Mouse (Mus musculus): ENCODE data around the gene Bmper. TPM values are rescaled to one million over a fixed set of nuclear protein-coding genes. Genes with fewer than 3 reads are reported as not detected.

The Bmper gene
- total and polyA plus RNA-seq, 3 experiments, result 1.3 to 1.9 (median 1.4) TPM

DNA sequence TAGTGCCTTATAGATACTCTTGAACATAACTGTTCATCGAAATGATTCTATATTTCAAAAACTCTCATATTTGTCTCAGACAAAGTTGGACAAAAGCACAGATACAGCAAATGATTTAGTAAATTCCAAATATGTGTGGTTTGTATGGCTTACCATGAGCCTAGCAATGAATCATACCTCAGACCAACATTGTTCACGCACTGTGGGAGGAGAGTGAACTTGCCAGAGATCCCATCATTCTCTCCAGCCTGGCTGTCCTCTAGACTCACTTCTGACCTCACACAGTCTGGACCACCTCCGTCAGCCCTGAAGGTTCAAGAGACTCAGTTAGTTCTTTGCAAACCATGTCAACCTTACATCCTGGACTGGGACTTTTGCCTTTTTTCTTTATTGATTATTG is 175.0 kb downstream of the Bmper start:
- dilution Hi-C loops (cut with MboI; ENCODE audit: extremely low pct_ligation_motif_present, extremely low pct_unique_long_range_greater_than_20kb, low sequenced_read_pairs) (no loop called here), in situ Hi-C loops (cut with MboI; ENCODE audit: low pct_ligation_motif_present, low pct_unique_long_range_greater_than_20kb, low sequenced_read_pairs) (loop anchor here (10.0 kb wide), 1 partner anchor 373 kb away; no protein-coding TSS in a partner anchor)
- no peak for TF ChIP-seq ZNF384 (IDR thresholded peaks at IDR 0.05; ENCODE audit: low read depth, low read length)
- no peak for TF ChIP-seq ELF1 (IDR thresholded peaks at IDR 0.05; ENCODE audit: low read depth, low read length)
- no peak for TF ChIP-seq ETS1 (conservative IDR thresholded peaks at IDR 0.05; ENCODE audit: low read depth, low read length)
- TF ChIP-seq E2F4 (IDR thresholded peaks at IDR 0.05; ENCODE audit: insufficient replicate concordance, low read depth, low read length), result no peak
- no peak for TF ChIP-seq HCFC1 (IDR thresholded peaks at IDR 0.05; ENCODE audit: low read depth, low read length)
- no peak for TF ChIP-seq EP300 (IDR thresholded peaks at IDR 0.05; ENCODE audit: low read length)
- no peak for TF ChIP-seq TBP (conservative IDR thresholded peaks at IDR 0.05; ENCODE audit: low read depth, low read length)
- TF ChIP-seq JUND (conservative IDR thresholded peaks at IDR 0.05; ENCODE audit: low read depth, low read length), result no peak
- TF ChIP-seq BHLHE40 (IDR thresholded peaks at IDR 0.05; ENCODE audit: low read depth, low read length), result no peak
- no peak for TF ChIP-seq CHD1 (IDR thresholded peaks at IDR 0.05; ENCODE audit: low read depth, low read length)
- no peak for TF ChIP-seq JUN (IDR thresholded peaks at IDR 0.05; ENCODE audit: insufficient read depth, low read depth, low read length)
- no peak for TF ChIP-seq MAX (IDR thresholded peaks at IDR 0.05; ENCODE audit: low read length)
- no peak for TF ChIP-seq USF1 (IDR thresholded peaks at IDR 0.05; ENCODE audit: low read depth, low read length)
- no peak for TF ChIP-seq ZKSCAN1 (IDR thresholded peaks at IDR 0.05; ENCODE audit: borderline replicate concordance, low read depth, low read length)
- TF ChIP-seq POLR2A (IDR thresholded peaks at IDR 0.05; ENCODE audit: low read depth, low read length), result no peak
- no peaks in the 10 kb centered on the region for H3K27me3 ChIP-seq (replicated peaks)
- no peaks in the 10 kb centered on the region for H3K9me3 ChIP-seq (replicated peaks; ENCODE audit: low read length)
- peaks cover 0 to 7% of the 10 kb centered on the region in 2 experiments for H3K36me3 ChIP-seq (replicated peaks in 1 of 2; ENCODE audit: control insufficient read depth in 1 of 2, insufficient read depth in 1 of 2, low read length in 1 of 2)
- H3K4me1 ChIP-seq (ENCODE audit: control insufficient read depth in 1 of 2, insufficient read depth in 2 of 2), result peaks cover 4 to 15% of the 10 kb centered on the region in 2 experiments
- H3K79me2 ChIP-seq (replicated peaks; ENCODE audit: control insufficient read depth, extremely low read depth, insufficient read depth, poor library complexity, severe bottlenecking), result no peaks in the 10 kb centered on the region
- H3K4me2 ChIP-seq (ENCODE audit: insufficient read depth, low read depth, poor library complexity, severe bottlenecking), result no peak overlapping the region
- no peak overlapping the region for H3K4me3 ChIP-seq (replicated peaks in 1 of 3; ENCODE audit: low read depth in 2 of 3, low read length in 2 of 3, poor library complexity in 1 of 3)
- H3K27ac ChIP-seq (ENCODE audit: insufficient read depth, low read depth), result no peak overlapping the region
- no peak overlapping the region for H3K9ac ChIP-seq (ENCODE audit: insufficient read depth, low read depth)
- DNase-seq (ENCODE audit: extremely low read depth), result no peak

DNA sequence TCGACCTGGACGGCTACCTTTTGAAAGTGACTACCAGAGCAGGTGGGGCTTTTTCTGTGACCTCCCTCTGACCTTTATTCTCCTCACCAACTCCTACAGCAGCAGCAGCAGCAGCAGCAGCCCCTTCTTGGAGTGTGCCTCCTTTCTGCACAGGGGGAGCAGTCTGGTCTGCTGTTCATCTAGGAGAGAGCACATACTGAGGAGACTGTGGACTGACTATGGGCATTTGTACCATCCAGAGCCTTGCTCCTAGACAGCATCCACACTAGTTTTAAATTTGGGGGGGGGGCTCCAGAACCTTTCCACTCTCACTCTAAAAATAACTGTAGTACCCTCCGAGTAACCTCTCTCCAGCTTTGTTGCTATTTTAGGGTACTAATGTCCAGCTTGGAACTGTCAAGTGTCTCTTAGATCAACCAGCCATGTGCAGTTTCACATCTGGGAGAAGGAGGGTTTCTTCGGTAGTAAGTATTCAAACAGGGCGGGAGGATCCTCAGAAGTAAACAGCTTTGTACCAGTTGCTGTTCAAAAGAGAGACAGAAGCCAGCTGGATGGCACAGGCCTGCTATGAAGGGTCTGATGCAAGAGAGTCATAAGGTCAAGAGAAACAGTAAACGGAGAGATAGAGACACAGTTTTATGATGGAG is 176.9 kb downstream of the Bmper start:
- no peak overlapping the region for H3K9ac ChIP-seq (ENCODE audit: insufficient read depth, low read depth)
- no peaks in the 10 kb centered on the region for H3K27me3 ChIP-seq (replicated peaks)
- peaks cover 0 to 7% of the 10 kb centered on the region in 2 experiments for H3K36me3 ChIP-seq (replicated peaks in 1 of 2; ENCODE audit: control insufficient read depth in 1 of 2, insufficient read depth in 1 of 2, low read length in 1 of 2)
- H3K4me3 ChIP-seq (replicated peaks in 1 of 3; ENCODE audit: low read depth in 2 of 3, low read length in 2 of 3, poor library complexity in 1 of 3), result no peak overlapping the region
- TF ChIP-seq POLR2A (IDR thresholded peaks at IDR 0.05; ENCODE audit: low read depth, low read length) (no peak), TBP (conservative IDR thresholded peaks at IDR 0.05; ENCODE audit: low read depth, low read length) (no peak), PAX5 (IDR thresholded peaks at IDR 0.05; ENCODE audit: low read length) (no peak), ZNF384 (IDR thresholded peaks at IDR 0.05; ENCODE audit: low read depth, low read length) (no peak), MYC (IDR thresholded peaks at IDR 0.05; ENCODE audit: low read depth, low read length) (no peak), SMC3 (IDR thresholded peaks at IDR 0.05; ENCODE audit: low read depth, low read length) (no peak), MEF2A (IDR thresholded peaks at IDR 0.05; ENCODE audit: borderline replicate concordance, low read depth, low read length) (no peak), BHLHE40 (IDR thresholded peaks at IDR 0.05; ENCODE audit: low read depth, low read length) (no peak), ZKSCAN1 (IDR thresholded peaks at IDR 0.05; ENCODE audit: borderline replicate concordance, low read depth, low read length) (no peak), USF1 (IDR thresholded peaks at IDR 0.05; ENCODE audit: low read depth, low read length) (no peak)
- no peak for DNase-seq (ENCODE audit: extremely low read depth)
- peaks cover 4 to 15% of the 10 kb centered on the region in 2 experiments for H3K4me1 ChIP-seq (ENCODE audit: control insufficient read depth in 1 of 2, insufficient read depth in 2 of 2)
- dilution Hi-C loops (cut with MboI; ENCODE audit: extremely low pct_ligation_motif_present, extremely low pct_unique_long_range_greater_than_20kb, low sequenced_read_pairs), result no loop called here
- no peak overlapping the region for H3K4me2 ChIP-seq (ENCODE audit: insufficient read depth, low read depth, poor library complexity, severe bottlenecking)
- in situ Hi-C loops (cut with MboI; ENCODE audit: low pct_ligation_motif_present, low pct_unique_long_range_greater_than_20kb, low sequenced_read_pairs), result loop anchor here (10.0 kb wide), 1 partner anchor 375 kb away; no protein-coding TSS in a partner anchor
- H3K79me2 ChIP-seq (replicated peaks; ENCODE audit: control insufficient read depth, extremely low read depth, insufficient read depth, poor library complexity, severe bottlenecking), result no peaks in the 10 kb centered on the region
- H3K9me3 ChIP-seq (replicated peaks; ENCODE audit: low read length), result no peaks in the 10 kb centered on the region
- H3K27ac ChIP-seq (ENCODE audit: insufficient read depth, low read depth), result no peak overlapping the region
